Mouse (Mus musculus): ENCODE measurements around the gene Mia.

The Mia gene

DNA sequence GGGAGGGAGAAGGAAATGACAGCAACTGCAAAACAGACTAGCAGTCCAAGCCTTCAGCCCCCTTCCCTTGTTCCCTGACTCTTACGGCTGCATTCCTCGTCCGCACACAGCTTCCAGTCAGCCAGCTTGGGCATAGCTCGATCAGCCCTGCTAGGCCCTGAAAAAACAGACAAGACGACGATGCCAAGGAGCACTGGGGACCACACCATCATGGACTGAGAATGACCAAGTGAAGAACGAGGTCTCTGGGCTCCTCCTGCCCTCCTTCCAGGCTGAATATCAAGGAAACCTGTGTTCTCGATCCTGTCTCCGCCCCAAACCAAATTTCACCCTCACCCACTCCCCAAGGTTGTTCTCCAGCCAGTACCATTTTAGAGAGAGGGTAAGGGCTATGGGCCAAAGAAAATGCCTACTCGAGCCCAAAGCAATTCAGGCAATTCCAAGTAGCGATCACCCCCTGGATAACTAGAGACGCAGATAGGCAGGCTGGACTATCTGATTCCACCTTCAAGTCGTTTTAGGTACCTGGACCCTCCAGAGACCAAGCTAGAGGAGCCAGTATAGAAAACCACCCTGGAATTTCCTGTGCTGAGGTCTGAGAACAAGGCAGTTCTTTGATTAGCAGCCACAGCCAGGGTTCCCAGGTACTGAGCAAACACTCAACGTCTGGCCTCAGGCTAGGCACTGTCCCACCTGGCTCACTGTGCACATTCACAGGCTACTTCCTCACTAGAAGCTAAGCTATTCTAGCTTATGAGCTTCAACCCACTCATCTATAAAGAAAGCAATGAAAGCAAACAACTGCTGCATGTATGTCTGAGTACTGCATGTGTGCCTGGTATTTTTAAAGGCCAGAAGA lies at the start of gene Mia, which contains the start of gene Gm21983:
Mia (minus strand) TSS at position 321 of the 859 bp plus-strand sequence.
Gm21983 (minus strand) TSS at position 250 of the 859 bp plus-strand sequence.
- no peak for DNase-seq

DNA sequence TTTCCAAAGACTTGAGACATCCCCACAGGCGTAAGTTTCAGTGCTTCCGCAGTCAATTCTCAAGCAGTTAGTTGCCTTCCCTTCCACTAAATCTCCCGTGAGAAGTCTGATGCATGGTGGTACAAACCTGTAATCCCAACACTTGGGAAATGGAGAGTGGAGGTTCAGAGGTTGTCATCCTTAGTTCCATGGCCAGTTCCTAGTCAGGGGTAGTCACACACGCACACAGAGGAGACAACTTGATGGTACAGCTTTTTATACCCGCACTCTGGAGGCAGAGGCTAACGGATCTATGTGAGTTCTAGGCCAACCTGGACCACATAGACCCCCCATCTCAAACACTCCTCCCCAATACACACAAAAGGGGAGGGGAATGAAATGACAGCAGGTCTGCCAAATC lies 47.9 kb upstream of the Mia start:
- no peak for DNase-seq

DNA sequence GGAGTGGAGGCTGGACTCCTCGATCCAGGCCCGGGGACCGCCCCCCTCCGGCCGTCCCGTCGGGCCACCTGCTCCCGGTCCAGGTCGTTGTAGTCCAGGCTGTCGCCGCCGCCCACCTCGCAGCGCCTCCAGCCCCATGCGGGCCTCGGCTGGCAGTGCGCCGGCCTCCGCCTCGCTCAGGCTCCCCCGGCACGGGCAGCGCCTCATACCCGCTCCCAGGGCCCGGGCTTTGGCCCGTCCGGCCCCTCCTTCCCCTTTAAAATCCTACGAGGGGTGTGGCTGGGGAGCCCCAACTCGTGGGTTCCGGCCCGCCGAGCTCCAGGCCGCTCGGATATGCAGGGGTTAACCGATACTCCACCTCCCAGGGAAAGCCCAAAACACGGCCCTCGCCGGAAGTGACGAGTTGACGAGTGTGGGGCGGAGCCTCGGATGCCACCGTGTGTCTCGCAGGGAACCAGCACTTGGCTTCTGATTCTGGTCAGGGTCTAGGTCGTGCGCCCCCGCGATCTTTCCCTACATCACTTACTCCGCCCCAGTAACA lies 47.4 kb upstream of the Mia start, which contains the start of gene Itpkc:
Itpkc (minus strand) TSS at position 381 of the 541 bp plus-strand sequence.
- DNase-seq = peak; percentile 95

DNA sequence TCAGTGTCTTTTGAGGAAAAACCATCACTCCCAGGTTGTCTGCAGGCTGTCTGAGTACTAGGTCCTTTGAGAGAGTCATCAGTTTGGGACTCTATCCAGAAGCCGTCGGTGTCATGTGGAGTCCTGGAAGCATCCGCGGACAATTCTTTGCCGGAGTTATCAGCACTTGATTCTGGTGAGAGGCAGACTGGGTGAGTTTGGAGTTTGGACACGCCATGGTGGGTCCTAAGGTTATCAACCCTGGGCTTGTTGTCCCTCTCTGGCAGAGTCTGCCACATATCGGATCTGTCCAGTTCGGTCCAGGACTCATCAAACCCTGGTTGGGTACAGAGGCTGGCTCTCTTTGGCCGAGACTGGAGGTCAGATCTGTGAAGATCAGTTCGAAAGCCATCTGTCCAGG lies 46.7 kb upstream of the Mia start:
- DNase-seq = no peak

DNA sequence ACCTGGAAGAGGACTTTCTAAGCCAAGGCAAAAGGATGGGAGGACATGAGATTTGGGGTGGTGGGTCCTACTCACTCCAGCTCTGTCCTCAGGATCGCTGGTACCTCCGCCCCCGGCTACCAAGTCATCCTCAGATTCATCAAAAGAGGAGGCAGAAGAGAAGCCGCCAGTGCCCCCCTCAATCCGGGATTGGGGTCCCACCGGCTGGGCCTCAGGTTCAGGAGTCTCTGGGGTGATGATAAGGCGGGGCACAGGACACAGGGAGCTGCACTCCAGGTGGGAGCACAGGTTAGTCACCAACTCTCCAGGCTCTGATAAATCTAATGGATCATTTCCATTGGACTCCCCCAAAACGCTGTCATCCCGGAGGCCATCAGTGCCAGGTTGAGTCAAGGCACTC lies 46.3 kb upstream of the Mia start:
- no peak for DNase-seq

DNA sequence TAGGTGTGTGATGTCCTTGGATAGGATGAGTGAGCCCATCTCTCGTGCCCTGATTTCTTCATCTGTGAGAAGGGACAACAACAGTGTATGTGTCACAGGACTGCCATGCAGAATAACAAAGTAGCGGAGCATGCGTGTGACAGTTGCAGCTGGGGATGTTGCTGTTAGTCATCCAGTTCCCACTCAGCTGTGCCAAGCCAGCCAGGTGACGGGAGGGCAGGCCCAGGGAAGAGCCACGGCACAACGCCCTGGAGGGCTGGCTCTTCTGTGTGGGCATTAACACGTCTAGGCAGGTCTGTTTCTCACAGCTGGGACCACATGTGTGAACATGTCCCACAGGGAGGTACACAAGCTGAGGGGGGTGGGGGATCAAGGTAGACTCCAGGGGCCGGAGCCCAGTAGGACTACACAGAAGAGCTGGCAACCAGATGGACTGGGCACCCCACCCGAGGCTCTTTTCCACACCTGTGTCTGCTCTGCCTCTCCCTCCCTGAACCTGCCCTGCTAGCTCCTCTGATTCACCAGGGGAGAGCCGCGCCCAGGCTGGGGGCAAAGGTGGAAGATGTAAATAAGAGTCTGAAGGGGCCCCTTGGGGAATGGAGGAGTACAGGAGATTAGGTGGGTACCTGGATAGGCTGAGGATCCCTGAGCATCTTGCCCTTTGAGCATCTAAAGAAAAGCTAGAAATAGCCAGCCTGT lies 44.1 kb upstream of the Mia start:
- peak; percentile 19 for DNase-seq

DNA sequence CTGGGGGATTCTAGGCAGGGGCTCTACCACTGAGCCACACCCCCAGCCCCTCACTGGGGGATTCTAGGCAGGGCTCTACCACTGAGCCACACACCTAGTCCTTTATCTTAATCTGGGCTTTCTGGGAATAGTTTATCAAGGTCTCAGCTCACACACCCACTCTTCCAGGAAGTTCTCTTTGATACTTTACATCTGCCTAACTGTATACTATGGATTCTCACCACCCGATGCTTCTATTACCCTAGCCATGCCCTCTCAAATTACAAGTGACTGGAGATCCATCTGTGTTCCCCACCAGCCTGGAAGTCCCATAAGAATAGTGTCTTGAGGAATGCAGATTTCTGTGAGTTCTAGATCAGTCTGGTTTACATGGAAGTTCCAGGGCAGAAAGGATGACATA lies 41.6 kb upstream of the Mia start:
- no peak for DNase-seq

DNA sequence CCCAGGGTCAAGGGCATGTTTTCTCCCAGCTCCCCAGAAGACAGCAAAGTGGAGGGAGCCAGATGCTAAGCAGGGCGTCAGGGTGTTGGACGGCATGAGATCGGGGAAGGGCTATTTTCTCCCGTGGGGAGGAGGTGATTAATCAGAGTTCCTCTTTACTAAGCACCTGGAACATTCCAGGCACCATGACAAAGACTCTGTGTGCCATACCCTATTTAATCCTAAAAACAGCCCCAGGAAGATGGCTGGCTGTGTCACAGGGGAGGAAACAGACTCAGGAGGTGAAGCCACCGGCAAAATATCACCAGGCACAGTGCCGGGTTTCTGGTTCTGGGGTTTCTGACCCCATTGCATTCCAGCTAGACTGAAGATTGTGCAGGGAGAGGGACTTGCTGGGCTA lies 41.0 kb upstream of the Mia start:
- no peak for DNase-seq

DNA sequence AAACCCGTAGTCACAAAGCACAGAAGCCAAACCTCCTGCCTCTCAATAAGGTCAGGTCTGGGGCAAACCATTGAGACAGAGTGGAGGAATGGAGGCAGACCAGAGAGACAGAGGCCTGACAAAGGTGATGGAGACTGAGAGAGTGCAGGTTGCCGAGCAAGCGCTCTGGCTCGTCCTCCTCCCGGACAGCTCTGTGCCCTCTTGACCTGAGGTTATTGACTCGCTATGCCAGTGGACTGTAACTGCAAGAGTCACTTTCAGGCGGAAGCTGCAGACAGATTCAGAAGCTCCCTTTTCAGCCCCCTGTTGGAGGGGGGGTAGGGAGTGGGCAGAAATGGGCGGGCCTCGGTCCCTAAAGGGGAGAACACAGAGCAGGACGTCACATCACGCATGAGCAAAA lies 39.0 kb upstream of the Mia start:
- DNase-seq = no peak

DNA sequence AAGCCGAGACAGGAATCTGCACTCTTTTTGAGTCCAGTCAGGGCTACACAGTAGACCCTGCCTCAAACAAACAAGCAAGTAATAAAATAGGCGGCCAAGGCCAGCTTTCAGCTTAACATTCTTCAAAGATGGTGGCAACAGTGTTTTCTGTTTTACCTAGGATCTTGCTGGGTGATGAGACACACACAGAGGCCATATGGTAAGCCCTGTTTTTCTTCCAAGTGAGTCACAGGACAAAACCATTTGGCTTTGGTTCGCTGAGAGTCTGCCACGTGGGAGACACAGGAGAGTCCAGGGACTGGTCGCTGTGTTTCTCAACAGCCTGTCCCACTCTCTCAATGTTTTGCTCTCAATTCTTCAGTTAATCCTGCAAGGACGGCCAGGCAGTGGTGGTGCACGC lies 37.6 kb upstream of the Mia start:
- no peak for DNase-seq

DNA sequence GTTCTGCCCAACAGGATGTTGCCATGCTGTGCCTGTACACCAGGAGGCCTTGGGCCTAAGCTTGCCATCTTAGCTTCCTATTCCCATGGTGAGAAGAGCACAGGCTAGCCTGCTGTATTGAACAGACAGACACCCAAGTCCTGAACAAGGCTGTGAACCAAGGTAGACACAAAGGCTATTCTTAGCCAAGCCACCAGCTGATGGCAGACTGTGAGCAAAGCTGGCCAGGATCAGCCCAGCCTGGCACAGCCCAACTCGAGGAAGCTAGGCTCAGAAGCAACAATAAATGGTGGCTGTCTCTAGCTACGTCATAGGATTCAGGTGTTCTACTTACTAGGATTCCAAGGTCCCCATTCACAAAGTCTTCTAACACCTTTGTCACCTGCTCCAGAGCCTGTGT lies 31.7 kb upstream of the Mia start:
- no peak for DNase-seq

DNA sequence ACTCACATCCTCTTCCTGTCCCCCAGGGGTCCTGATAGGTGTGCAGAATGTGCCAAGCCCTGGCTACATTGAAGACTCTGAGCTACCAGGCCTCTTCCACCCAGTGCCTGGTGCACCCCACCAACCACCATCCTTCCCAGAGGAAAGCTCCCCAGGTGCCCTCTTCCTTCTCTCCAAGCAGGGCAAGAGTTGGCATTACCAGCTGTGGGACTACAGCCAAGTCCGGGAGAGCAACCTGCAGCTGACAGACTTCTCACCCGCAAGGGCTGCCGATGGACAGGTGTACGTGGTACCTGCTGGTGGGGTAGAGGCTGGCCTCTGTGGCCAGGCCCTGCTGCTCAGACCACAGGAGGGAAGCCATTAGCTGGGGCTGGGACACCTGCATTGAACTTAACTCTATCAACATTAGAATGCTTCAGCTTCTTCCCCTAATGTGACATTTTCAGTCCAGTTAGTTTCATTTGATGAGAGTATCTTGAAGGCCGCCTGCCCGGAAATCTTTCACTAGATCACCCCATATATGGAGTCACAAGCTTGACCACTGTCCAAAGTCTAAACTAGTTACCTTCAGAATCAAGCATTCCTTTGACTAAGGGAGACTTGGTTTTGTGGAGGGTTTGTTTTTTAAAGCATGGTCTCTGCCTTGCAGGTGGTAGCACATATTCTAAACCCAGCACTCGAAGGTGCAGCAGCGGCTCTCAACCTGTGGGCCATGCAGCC lies 22.9 kb upstream of the Mia start:
- no peak for DNase-seq

DNA sequence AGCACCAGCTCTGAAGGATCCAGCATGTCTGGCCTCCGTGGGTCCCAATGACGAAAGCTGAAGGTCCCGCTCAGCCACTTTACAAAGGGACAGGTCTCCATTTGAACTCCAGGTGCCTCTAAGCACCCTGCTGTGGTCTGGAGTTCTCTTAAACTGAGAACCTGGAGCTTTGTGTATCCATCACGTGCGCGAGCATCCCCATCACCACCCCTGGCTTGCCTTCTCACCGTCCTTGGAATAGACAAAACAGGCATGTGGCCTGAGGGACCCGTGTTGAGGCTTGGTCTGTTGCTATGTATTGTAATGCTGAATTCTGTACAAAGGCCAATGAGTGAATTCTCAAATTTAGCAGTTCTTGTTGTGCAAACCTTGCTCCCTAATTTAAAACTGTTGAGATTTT lies 17.8 kb upstream of the Mia start:
- DNase-seq = no peak

DNA sequence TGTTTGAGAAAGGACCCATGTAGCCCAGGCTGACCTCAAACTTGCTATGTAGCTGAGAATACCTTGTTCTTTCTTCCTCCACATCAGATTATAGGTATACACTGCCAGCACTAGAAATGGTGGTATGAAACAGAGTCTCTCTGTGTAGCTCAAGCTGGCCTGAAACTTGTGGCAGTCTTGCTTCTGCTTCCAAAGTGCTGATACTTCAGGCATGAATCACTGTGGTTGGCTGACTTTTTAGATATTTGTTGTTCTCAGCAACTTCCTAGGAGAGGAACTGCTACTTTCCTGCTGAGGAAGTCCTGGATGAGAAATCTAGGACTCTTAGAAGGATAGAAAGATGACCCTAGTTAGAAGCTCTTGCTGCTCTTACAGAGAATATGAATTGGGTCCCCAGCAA lies 17.4 kb upstream of the Mia start:
- no peak for DNase-seq

DNA sequence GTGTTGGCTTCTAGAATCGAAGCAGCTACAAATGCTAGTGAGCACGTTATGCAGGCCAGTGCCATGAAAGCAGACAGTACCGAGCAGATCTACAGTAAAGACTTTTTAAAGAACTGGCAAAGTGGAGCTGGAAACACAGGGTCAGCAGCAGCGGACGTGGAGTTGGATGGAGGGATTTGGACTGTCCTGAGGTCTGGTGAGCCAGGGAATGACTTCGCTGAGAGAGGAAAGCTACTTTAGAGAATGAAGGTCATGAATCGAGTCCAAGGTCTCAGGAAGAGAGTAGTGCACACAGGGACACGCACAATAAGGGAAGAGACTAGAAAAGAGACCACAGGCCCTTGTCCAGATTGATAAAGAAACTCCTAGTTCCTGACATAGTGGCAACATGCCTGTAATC lies 16.7 kb upstream of the Mia start:
- DNase-seq = no peak

DNA sequence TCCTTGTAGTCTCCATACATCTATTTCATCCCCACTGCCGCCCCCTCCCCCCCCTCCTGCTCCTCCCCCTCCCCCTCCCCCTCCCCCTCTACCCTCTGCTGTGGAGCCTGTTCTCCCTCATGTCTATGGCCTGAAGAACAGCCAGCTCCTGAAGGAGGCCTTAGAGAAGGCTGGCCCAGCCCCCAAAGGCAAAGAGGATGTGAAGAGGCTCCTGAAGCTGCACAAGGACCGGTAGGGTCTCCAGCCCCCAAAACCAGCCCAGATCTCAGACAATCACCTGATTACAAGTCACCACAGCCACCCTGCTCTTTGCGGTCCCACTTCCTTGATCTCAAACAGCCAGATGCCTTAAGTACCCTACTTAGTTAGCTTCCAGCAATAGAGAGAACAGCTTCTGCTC lies 16.2 kb upstream of the Mia start:
- DNase-seq = no peak

DNA sequence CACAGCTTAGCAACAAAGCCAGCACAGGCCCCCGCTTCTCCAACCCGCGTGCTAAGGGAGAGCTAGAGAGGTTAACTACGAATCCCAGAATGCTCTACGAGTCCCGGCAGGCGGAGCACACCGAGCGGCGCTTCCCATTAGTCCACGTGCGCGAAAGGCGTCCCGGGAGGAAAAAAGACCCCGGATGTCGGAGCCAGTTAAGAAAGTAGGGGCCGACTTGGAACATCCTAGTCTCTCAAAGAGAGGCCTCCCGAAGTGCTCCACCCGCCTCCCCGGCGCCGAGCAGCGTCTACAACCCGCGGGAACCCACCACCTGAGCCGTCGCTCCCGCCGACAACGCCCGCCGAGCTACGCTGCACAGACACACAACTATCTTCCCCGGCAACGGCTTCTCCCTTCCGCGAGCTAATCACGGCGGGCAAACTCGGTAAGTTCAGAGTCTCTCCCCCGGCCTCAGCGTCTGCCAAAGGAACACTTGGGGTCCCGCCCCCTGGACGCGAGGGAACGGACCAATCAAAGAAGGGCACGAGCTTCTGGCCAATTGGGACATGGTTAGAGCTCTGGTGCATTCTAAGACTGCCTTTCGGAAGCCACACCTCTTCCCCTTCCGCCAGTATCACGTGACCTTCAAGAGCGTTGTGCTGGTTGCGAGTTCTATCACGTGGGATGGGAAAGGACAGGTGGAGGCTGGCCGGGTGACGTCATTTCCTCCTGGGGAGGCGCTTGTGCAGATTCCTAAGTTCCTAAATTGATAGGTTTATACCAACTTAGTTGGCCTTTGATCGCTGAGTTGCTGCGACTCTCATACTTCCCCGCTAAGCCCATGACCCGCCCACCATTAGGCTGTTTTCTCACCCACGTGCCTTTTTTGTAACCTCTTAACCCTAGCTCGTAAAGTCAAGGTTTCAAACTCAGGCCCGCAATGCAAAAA lies 15.0 kb upstream of the Mia start, which contains the start of the genes BC024978 and Snrpa:
BC024978 (plus strand) TSS at position 101 of the 931 bp plus-strand sequence.
Snrpa (minus strand) TSS at position 591 of the 931 bp plus-strand sequence.
- peak; percentile 97 for DNase-seq

DNA sequence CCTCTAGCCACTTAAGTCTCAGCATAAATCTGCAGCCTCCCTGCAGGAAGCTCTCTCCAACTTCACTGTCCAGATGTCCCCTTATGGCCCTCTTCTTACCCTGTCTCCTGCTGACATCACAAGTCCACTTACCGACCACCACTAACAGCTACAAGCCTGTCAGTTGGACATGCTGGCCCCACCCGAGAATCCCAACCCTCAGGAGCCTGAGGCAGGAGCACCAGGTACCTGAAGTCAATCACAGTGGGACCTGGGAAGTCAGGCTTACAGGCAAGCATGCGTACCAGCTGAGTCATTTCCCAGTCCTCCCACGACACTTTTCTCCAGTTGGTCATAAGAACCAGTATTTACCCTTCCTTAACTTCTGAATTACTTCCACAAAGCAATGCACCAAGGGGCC lies 12.8 kb upstream of the Mia start:
- DNase-seq = no peak

DNA sequence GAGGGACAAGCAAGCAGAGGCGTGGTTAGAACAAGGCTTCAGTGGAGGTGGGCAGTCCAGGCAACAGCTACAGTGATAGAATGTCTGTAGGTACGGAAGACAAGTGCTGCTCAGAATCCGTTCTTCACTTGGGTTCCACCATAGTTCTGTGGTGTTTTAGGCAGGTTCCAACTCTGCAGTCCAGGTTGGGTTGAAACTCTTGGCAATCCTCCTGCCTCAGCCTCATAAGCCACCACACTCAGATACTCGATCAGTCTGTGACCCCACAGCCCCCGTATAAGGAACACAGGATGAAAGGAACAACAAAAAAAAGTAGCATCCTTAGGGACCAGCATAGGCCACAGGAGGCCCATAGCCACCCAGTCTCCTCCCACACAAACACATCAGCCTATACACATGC lies 11.5 kb upstream of the Mia start:
- DNase-seq = no peak

DNA sequence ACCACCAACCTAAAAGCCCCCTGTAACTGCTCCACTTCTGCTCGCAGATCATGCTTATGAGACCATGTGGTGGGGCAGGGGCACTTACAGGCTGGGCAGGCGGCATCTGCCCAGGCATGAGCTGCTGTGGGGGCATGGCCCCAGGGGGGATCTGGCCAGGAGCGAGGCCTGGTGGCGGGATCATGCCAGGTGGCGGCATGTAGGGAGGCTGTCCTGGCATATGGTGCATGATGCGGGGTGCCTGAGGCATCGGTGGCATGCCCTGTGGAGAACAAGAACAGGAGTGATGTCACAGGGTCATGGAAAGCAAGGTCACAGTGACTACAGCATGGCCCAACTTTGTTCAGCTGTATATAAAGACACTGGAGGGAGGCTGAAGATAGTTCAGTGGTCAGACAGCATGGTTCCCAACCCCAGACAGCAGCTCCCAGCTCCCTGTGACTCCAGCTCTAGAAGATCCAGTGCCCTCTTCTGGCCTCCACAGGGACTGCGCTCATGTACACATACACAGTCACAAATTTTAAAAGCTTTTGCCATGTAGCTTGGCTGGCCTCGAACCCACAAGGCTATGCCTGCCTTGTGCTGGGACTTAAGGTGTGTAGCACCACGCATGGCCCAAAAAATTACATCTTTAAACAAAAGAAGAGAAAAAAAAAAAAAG lies 8.4 kb upstream of the Mia start:
- DNase-seq = no peak

DNA sequence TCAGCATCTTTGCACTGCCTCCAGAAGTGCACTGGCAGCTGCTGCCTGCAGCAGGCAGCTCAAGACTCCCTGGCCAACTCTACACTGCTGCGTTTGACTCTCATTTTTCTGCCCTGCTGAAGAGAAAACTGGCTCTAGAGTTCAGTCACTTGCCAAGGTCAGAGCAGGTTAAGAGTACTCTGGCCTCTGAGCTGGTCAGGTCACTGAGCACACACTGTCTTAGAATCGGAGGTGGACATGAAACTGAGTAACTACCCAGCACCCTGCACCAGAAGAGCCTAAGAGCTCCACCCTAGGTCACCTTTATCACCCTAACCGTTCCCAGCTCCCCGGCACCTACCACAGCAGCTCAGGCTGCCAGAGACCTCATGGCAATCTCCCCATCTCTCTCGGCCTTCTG lies 5.0 kb upstream of the Mia start:
- DNase-seq = no peak

Data from kidney, postnatal 10 days (tissue).